Mouse (Mus musculus) brain, embryonic 14.5 days (tissue): Measurements from ENCODE around the gene Ramp1. TPM values are rescaled to one million over a fixed set of nuclear protein-coding genes. Genes with fewer than 3 reads are reported as not detected.

Experiments
- DNase-seq: peaks from one replicate; pipeline ENCODE4 v3.0.0-alpha.2; 2011; ENCODE audit warnings: low read depth
- CTCF ChIP-seq: fragments of 200-500 bp; IDR thresholded peaks from 2 replicates; pipeline ENCODE4 v1.5.1; 2012; ENCODE audit warnings: inconsistent platforms, mild to moderate bottlenecking, moderate library complexity, borderline replicate concordance; ENCODE audit not compliant: insufficient read depth, insufficient read length; ENCODE audit errors: extremely low read depth
- POLR2A ChIP-seq: fragments of 200-500 bp; IDR thresholded peaks from 2 replicates; pipeline ENCODE4 v1.6.1; 2012; ENCODE audit warnings: mild to moderate bottlenecking, inconsistent platforms, borderline replicate concordance; ENCODE audit not compliant: poor library complexity, insufficient read depth, insufficient read length, severe bottlenecking; ENCODE audit errors: extremely low read depth
- polyA plus RNA-seq: library from polyadenylated mRNA; depleted of rRNA; stranded (reverse); fragments of >200 nt; gene quantifications from 2 replicates; pipeline ENCODE4 v1.2.3, GENCODE M21; 2012

The Ramp1 gene
- polyA plus RNA-seq, 1 experiment, result 3.8 TPM

DNA sequence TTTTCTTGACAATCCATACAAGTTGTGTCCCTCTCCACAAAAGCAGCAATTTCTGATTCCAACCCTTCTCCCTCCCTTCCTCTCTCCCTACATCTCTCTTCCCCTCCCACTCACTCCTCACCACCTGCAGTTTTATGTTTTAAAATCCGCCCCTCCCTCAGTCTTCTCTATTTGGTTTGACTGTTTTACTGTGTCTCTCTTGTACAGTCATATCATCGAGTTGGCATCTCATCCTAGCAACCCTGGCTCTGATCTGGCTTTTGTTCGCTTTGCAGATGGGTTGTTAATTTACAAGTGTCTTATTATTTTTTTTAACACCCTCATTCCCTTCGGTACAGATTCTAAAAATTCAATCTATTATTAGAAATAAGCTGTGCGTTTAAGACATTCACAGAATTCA lies 27.3 kb downstream of the Ramp1 start:
- DNase-seq, result peak; percentile 48

DNA sequence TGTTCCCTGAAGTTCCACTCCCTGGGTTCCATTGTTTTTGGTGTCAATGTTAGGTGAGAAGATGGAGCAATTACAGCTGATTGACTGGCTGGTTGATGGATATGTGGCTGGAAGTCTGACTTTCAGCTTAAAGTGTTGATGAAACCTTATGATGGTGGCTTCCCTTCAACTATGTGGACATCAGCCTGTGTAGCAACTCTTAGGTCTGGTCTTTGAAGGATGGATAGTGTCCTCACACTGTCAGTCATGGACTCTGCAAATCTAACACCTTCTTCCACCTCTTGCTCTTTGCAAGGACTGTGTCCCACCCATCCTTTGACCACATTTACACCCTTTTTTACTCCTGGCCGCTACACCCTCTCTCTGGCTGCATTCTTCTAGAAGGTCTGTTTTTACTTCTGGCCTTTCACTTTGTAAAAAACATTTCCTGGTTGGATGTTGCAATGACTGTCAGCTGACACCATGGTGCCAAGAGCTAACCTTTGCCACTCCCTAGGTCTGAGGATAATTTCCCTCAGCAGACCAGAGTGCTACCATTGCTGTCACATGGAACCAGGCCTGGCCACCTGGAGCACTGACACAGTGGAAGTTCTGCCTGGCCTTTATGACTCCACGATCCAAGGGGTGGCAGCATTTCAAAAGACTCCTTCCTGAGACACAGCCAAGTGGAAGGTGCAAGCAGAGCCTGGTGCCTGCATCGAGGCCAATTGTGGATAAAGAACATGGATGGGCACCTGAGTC lies 27.9 kb downstream of the Ramp1 start:
- no peak for DNase-seq

More for the DNA sequence above, 27.3 kb downstream of the Ramp1 start:
- no peak for TF ChIP-seq CTCF
- TF ChIP-seq POLR2A, result no peak

DNA sequence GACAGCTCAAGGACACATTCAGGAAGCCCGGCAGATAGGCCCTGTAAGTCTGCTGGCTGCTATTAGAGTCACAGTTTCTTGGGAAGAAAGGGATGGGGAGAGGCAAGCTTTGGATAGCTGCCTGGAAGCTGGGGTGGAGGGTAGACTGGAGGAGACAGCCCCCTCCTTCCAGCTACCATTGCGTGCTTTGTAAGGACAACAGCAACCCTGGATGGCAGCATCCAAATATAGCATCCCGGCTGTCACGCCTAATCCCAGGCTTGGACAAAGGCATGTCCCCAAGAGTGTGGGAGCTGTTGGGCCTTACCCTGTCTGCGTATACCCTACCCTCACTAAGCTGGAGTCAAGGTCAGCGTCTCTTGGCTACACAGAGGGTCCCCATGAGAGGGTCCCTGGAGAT lies 29.7 kb downstream of the Ramp1 start:
- TF ChIP-seq CTCF (no peak), POLR2A (no peak)
- peak; percentile 80 for DNase-seq

More for the DNA sequence above, 27.9 kb downstream of the Ramp1 start:
- no peak for TF ChIP-seq CTCF
- no peak for TF ChIP-seq POLR2A

DNA sequence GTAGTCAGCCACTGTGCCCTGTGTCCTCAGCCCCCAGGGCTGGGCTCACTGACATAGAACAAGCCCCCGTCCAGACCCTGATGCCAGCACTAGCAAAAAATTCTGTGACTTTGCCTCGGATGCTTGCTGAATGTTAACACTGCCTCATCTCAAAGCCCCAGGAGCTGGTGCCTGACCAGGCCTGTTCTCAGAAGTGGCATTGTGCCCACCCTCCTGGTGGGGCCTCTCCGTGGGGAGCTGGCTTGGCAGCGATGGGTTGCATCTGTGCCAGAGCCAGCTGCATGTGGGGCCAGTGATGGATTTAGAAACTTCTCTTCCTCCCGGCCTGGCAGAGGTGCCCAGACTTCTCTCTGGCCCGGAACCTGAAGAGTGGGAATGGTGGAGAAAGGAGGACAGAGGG lies 30.2 kb downstream of the Ramp1 start:
- peak; percentile 86 for DNase-seq
- TF ChIP-seq CTCF, result no peak
- no peak for TF ChIP-seq POLR2A

DNA sequence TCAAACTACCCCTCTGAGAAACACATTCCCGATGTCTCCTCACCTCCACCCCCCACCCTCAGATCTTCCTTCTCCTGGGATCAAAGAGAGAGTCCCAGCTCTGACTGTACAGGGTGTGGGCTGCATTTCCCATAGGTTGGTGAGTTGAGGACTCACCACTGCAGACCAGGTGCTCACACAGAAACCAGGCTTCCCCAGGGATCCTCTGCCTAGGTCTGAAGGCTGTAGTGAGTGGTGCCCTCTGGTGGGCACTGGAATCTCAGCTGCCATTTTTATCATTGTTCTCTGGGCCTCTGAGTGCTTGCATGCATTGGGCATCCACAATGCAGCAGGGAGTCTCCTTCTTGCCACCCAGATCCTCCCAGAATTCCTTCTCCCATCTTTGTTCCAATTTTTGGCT lies 31.5 kb downstream of the Ramp1 start:
- TF ChIP-seq POLR2A (no peak), CTCF (peak; percentile 83)
- peak; percentile 81 for DNase-seq

DNA sequence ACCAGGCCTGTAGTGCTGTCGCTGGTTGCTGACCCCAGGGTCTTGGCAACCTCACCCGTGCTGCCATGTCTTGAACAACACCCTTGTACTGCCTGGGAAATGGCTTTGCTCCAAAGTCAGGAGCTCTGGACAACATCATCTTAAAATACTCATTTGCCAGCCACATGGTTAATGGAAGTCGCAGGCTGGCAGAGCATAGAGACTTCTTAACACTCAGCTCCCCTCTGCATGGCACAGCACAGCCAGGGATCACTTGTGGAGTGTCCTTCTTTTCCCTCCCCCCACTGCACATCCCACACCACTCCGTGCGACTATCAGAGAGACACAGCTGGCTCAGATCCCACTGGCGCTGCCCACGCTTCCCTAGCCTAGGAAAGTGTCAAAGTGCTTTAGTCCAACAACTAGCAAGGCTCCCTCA lies 32.0 kb downstream of the Ramp1 start:
- TF ChIP-seq POLR2A, result no peak
- TF ChIP-seq CTCF, result no peak
- peak; percentile 23 for DNase-seq

DNA sequence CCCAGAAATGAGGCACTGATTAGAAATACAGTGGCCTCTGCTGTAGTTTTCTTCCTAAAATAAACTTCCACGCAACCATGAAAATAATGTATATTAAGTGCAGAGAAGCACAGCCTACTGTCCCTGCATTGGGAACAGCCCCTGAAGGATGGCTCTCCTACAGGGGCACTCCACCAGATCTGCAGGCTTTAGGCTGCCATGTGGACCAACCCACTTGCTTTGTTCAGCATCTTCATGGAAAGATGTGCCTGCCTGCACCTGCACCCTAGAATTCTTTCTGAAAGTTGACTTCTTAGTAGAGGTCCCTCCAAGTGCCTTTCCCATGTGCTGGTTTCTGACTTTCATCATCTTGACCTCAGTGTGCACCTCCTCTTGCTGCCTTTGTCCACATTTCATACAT lies 35.6 kb downstream of the Ramp1 start:
- DNase-seq, result no peak
- TF ChIP-seq POLR2A (no peak), CTCF (no peak)

DNA sequence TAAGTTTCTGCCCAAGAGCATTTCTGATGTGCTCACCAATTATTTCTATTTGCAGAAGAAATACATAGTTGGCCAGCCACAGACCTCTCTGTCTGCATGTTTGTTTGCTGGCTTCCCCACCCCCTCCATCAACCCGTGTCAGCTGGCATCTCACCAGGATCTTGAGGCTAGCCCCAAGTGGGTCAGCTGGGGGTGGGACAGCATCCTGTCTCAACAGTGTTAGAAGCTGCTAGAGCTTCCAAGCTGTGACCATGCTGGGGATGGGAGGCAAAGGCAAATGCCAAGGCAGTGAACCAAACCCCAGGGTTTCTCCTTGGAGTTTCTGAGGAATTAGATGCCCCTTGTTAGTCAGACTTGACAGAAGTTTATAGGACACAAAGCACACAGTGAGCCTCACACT lies 36.4 kb downstream of the Ramp1 start:
- TF ChIP-seq POLR2A (no peak), CTCF (no peak)
- DNase-seq, result no peak

DNA sequence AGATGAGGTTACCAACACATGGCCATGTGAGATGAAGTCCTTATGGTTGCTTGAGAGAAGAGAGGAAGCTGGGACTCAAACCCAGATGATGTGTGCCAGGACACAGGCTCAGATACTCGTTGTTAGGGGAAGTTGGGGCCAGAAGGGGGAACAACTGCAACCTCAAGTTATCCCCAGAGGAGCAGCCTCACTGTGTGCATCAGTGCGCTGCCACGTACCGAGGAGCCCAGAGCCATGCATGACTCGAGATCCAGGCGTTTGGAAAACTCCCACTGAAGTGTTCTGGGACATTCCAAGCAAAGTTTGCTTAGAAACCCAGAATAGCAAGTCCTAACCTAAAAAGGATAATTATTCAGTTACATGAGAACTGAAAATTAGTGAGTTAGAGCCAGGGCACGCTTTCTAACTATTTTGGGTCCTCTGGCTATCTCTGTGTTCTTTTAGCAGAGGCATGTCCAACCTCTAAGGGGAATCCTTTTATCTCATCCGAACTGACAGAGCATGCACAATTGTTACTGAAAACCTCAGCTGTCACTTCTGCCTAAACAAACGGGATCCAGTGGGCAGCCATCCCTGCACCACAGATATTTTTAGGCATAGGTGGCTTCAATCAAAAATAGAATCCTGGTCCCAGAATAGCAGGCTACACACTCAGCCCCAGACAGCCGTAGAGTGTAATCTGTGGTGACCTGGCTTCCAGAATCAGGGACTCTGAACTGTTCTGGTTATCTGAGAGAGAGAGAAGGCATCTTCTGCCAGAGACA lies 37.1 kb downstream of the Ramp1 start:
- TF ChIP-seq CTCF (no peak), POLR2A (no peak)

DNA sequence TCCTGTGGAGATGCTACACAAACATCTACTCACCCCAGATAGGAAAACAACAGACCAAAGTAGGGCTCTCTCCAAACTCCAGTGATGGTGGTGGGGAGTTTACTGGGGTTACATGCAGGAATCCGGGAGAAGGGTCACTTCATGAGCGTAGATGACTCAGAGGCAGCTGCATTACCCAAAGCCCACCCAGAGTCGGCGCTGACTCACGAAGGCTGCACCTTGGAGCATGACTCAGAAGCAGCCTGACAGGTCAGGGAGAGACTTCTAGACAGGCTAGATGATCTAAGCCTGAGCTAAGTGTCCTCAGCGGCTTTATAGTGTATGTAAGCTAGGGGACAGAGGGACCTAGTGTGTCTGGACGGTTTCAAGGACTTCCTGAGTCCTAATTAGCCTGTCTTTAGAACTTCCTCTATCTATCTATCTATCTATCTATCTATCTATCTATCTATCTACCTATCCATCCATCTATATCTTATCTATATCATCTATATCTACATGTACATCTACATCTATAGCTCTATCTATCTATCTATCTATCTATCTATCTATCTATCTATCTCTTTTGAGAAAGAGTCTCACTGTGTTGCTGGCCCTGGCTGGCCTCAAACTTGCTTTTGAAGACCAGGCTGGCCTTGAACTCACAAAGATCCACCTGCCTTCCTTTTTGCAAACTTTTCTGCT lies 40.2 kb downstream of the Ramp1 start:
- DNase-seq, result no peak
- TF ChIP-seq CTCF (no peak), POLR2A (no peak)

More for the DNA sequence above, 37.1 kb downstream of the Ramp1 start:
- no peak for DNase-seq

DNA sequence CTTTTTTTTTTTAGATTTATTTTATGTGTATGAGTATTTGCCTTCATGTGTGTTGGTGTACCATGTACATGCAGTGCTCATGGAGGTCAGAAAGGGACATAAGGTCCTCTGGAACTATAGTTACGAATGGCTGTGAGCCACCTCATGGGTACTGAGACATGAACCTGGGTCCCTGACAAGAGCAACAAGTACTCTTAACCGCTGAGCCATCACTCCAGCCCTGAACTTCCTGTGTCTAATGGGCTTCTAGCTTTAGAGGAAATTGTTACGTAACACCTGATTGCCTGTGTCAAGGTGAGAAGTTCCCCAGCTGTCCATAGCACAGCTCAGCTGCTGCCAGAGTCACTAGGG lies 40.7 kb downstream of the Ramp1 start:
- TF ChIP-seq CTCF (no peak), POLR2A (no peak)
- DNase-seq, result no peak
